Mouse (Mus musculus) c-Kit-negative CD71-positive TER-119-positive erythroid progenitor cells, embryonic 14.5 days (primary cell): Measurements from ENCODE around the gene Foxl1.

Experiments used
- DNase-seq: peaks from one replicate; pipeline ENCODE4 v3.0.0-alpha.2; 2013; ENCODE audit warnings: low read depth, low spot score

Gene Foxl1

GRCm38 (mm10) chr8:121170116-121170515 is 42.4 kb downstream of the Foxl1 start:
- no peak for DNase-seq

DNA sequence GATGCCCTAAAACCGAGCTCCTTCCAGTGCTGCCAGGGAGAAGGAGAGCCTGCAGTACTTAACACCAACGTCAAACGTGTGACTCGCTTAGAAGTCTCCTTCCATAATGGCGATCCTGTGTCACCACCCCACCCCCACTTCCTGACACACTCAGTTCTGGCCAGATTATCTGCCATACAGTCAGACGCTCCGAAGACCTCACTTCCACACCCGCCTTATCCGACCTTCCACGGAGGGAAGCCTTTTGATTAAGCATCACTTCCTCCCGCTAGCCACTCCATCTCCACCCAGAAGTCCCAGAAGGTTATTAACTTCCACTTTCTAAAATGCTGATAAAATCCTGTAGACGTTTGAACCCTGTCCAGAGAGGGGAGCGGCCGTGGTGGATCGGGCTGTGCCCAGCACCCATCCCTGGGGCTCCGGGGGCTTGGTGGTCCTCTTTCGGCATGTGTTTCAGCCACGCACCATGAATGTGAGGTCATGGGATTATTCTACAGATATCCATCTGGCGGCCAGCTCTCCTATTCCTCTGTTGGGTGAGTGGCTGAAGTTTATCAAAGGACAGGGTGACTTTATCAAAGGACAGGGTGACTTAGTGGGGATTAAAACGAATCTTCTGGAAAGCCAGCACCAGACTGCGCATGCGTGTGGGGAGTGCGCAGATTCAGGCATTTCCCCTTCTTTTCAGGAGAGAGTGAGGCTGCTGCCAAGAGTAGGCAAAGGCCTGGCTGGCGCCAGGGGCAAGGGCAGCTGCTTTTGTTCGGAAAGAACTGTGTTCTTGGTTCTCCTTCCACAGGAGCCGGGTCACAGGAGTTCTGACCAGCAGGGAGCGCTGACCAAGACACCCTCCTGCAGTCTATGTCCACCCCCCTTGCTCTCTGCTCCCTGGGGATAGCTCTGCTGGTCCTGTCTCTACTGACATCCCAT is 43.1 kb downstream of the Foxl1 start:
- no peak for DNase-seq

DNA sequence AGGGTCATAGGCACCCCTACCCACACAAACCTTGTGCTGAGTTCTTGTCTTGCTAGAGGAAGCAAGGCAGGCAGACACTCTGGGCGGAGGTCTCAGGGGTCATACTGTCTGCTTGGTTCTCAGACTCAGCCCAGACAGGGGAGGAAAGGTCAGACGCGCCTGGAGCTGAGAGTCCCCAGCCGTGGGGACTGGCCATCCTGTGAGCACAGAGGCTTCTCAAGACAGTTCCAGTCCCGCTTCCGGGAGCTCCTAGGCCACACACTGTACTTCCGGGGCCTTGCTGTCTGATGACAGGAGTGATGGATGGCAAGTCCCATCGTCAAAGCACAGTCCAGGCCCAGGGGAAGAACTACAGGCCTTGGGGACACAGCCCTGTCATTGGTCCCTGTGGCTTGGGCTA is 44.8 kb downstream of the Foxl1 start:
- no peak for DNase-seq

- DNase-seq, result no peak
Measured at GRCm38 (mm10) chr8:121174178-121174577, 46.4 kb downstream of the Foxl1 start.

DNA sequence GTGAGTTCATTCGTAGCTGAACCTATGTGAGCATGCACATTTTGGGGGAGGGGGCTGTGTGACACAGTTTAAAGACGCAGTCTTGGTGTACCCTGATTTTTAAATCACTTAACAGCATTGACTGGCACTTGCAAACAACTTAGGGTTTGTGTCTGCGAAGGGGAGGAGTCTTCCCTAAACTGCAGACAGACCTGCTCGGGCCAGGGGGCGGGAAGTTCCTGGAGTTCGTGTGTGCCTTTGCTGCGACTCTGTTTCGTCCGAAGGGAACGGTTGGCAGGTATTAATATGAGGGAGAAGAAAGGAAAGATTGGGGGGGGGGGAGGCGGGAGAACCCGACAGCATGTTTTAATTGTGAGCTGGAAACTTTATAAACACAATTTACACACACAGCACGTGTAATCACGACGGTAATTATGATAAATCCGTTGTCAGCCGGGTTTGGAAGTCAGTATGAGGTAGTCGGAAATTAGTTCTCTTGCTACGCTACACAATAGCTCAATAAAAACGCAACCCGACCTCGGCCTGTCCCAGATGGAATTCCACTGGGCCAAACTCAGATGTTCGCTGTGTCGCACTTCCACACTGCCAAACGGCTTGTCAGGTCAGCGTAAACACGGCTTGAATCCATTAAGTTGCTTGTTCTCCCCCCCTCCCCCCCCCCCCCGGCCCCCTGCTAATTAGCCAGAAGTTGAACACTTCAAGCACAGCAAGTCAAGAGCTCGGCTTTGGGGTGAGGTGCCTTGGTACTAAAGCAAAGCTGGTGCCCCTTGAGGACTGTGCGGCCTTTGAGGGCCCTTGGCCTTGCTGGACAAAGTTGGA is 47.2 kb downstream of the Foxl1 start:
- DNase-seq, result no peak

DNA sequence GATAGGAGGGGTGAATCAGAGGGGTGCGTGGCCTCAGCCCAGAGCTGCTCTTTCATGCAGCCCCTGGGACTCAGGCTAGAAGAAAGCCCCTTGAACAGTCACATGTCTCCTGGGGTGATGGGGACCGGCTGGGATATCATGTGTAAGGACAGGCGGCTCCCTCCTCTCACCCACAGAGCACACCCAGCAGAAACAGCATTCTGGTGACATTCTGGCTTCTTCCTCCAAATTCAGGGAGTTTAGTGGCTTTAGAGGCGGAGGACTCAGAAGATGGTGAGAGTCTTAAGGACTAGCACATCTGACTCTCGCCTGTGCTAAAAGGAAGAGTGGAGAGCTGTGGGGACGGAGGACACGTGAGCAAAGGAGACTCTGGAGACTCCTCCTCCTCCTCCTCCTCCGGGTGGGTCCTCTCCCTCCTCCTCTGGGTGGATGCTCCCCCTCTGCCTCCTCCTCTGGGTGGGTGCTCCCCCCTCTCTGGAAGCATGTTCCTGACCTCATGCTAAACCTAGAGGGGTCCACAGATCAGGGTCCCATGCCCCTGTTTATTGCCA is 47.9 kb downstream of the Foxl1 start:
- DNase-seq, result no peak

DNA sequence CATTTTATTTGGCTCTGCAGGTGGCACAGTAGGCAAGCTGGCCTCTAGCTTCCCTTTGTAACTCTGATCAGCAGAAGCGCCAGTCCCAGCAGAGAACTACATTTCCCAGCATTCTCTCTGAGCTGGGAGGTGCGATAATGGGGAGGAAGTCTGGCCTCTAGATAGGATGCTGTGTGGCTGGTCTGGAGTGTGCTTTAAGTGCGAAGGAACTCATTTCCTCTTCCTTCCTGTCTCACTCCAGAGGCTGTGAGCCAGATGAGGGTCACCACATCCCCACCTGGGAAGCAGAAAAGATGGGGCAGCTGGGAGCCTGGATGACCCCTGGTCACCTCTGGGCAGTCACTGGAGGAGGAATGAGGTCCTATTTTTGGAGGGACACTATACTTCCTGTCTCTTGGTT is 48.6 kb downstream of the Foxl1 start:
- no peak for DNase-seq
